Mouse (Mus musculus) small intestine, adult 2 months (tissue): ENCODE measurements around the gene Egfl8. TPM values are rescaled to one million over a fixed set of nuclear protein-coding genes. Genes with fewer than 3 reads are reported as not detected.

Experiments
- H3K27ac ChIP-seq: fragments of 200-500 bp; 2 replicates; pipeline ENCODE4 v1.5.1; 2012; ENCODE audit warnings: low read depth, low read length, control low read depth, inconsistent platforms; ENCODE audit not compliant: insufficient read depth
- H3K27me3 ChIP-seq: fragments of 200-500 bp; 2 replicates; pipeline ENCODE4 v1.6.1; 2012; ENCODE audit warnings: mild to moderate bottlenecking, moderate library complexity, low read length, inconsistent platforms; ENCODE audit not compliant: control insufficient read depth, insufficient read depth
- H3K36me3 ChIP-seq: fragments of 200-500 bp; 2 replicates; pipeline ENCODE4 v1.6.1; 2012; ENCODE audit warnings: mild to moderate bottlenecking, low read length, control low read depth, inconsistent platforms; ENCODE audit not compliant: control insufficient read depth, insufficient read depth
- H3K4me1 ChIP-seq: fragments of 200-500 bp; 2 replicates; pipeline ENCODE4 v1.6.1; 2012; ENCODE audit warnings: low read length, inconsistent platforms, mixed read lengths; ENCODE audit not compliant: control insufficient read depth, insufficient read depth, insufficient read length
- H3K4me3 ChIP-seq: fragments of 200-500 bp; 2 replicates; pipeline ENCODE4 v1.5.1; 2012; ENCODE audit warnings: low read depth, mild to moderate bottlenecking, control low read depth, inconsistent platforms, low read length, moderate library complexity
- CTCF ChIP-seq: fragments of 200-500 bp; IDR thresholded peaks from 2 replicates; pipeline ENCODE4 v1.5.1; 2012; ENCODE audit warnings: low read depth, mild to moderate bottlenecking, control low read depth, inconsistent platforms, low read length, moderate library complexity, mixed read lengths; ENCODE audit not compliant: insufficient replicate concordance, insufficient read length; ENCODE audit errors: extremely low read depth
- POLR2A ChIP-seq: fragments of 200-500 bp; IDR thresholded peaks from 2 replicates; pipeline ENCODE4 v1.6.1; 2012; ENCODE audit warnings: low read depth, mild to moderate bottlenecking, control low read depth, inconsistent platforms, low read length, moderate library complexity
- WGBS: fragments of 180-500 bp; shearing (Covaris S2); methylation state at CpG from one replicate; pipeline ENCODE4 v1.1.7; 2018; 5-methylcytosine and 5-hydroxymethylcytosine counted together
- polyA plus RNA-seq: library from polyadenylated mRNA; depleted of rRNA; stranded (reverse); fragments of >200 nt; gene quantifications from 2 replicates; pipeline ENCODE4 v1.2.3, GENCODE M21; 2012

Gene Egfl8
- polyA plus RNA-seq, 1 experiment, result 2.3 TPM

DNA sequence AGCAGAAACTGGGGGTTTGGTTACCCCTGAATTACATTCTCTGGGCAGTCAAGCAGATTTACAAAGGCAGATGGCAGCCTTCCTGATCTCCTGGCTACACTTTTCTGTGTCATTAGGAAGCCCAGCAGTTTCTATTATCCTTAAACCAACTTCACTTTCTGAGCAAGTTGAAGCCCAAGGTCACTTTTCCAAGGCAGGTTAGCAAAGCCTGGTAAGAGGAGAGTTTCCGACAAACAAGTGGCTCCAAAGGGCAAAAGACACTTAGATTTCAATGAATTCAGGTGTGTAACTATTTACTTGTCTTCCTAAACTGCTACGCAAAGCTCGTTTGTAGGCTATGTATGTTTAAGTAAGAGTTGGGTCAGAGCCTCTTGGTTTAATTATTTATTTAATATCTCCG is 27.6 kb upstream of the Egfl8 start:
- Histone ChIP-seq H3K4me1 (peaks cover 8% of the 10 kb centered on the region; the same call in 1 of the 2 replicates), H3K4me3 (no peak overlapping the region), H3K27ac (no peak overlapping the region), H3K36me3 (no peaks in the 10 kb centered on the region), H3K27me3 (no peaks in the 10 kb centered on the region)
- no peak for TF ChIP-seq CTCF
- no peak for TF ChIP-seq POLR2A
- 73% methylated on average over 4 of the region's 4 CpGs for WGBS

DNA sequence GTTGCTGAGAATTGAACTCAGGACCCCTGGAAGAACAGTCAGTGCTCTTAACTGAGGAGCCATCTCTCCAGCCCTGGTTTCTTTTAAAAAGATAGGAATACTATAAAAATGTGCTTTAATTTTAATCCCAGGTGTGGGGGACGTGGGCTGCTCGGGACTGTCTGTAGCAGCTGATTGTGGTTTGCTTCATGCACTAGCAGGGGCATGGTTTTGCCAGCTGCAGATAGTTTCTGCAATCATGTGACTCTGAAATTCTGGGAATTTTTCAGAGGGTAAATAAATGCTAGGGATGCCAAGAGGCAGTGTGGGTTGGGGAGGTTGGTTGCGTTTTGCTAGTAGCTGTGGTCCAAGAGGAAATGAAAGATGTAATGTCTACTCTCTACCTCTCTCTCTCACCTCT is 26.2 kb upstream of the Egfl8 start:
- H3K27ac ChIP-seq, result no peak overlapping the region
- no peaks in the 10 kb centered on the region for H3K27me3 ChIP-seq
- peaks cover 3% of the 10 kb centered on the region; the same call in 1 of the 2 replicates for H3K4me1 ChIP-seq
- no peaks in the 10 kb centered on the region for H3K36me3 ChIP-seq
- TF ChIP-seq POLR2A, result no peak
- no peak for TF ChIP-seq CTCF
- H3K4me3 ChIP-seq, result no peak overlapping the region
- WGBS, result 75% methylated on average over 3 of the region's 3 CpGs

DNA sequence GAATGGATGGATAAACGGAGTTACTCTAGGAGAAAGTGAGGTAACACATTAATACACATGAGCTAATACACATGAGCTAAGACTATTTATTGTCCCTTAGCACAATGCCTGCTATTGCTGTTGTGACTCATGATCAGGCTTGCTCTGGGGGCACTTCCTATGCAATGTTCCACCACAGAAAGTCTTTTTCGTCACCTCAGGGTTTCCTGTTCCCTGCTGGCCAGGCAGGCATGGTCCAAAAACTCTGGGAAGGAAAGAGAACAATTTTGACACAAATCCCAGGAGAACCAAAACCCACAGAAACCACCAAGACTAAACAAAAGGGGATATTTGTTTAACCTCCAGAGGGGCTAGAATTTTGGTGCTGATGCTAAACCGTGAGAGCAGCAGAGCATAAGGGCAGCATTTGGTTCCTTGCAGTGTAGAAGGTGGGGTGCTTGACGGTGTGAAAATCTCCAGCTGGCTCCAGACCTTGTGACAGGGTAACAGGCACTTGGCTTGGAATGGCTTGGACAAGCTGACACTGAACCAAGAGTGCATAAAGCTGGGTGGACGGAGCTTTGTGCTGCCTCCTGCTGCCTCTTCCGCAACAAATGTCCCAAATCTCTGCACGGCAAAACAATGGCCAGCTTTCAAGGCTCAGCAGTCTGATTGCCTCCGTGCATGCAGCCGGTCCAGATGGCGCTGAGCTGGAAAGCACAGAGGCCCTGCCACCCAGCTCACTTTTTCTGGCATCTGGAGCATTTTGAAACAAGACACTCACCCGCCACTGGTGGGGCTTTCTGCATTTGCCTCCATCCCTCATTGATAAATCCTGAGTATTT is 25.2 kb upstream of the Egfl8 start:
- Histone ChIP-seq H3K36me3 (no peaks in the 10 kb centered on the region), H3K4me3 (no peak overlapping the region), H3K27ac (no peak overlapping the region; the same call in 1 of the 2 replicates), H3K4me1 (no peaks in the 10 kb centered on the region; the same call in 1 of the 2 replicates), H3K27me3 (no peaks in the 10 kb centered on the region)
- WGBS, result 39% methylated on average over 11 of the region's 11 CpGs
- TF ChIP-seq POLR2A, result no peak
- TF ChIP-seq CTCF, result no peak

- Histone ChIP-seq H3K36me3 (no peaks in the 10 kb centered on the region), H3K27ac (no peak overlapping the region), H3K4me1 (no peaks in the 10 kb centered on the region), H3K27me3 (no peaks in the 10 kb centered on the region), H3K4me3 (no peak overlapping the region)
- 81% methylated on average over 7 of the region's 7 CpGs for WGBS
- TF ChIP-seq POLR2A, result no peak
- no peak for TF ChIP-seq CTCF
Observed at GRCm38 (mm10) chr17:34639461-34640255, 23.9 kb upstream of the Egfl8 start.

DNA sequence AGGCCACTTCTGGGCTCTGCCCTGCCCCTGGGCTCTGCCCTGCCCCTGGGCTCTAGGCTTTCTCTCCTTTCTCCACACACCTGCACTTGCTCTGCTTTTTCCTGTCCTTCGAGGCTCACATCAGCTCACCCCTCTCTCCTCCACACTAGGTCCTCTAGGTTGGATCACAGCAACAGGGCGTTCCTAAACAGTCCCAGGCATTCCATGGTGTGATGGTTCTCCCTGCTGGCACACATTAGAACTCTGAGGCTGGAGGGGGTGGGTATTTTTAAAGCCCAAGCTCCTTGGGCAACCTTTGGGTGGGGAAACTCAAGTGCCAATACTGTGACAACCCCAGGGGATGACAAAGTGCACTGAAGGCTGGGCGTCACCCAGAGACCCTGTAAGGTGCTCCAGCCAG is 21.7 kb upstream of the Egfl8 start:
- H3K4me1 ChIP-seq, result no peaks in the 10 kb centered on the region
- TF ChIP-seq CTCF (no peak), POLR2A (no peak)
- H3K4me3 ChIP-seq, result peak overlapping the region; percentile 10; the same call in 1 of the 2 replicates
- no peak overlapping the region for H3K27ac ChIP-seq
- 54% methylated on average over 3 of the region's 3 CpGs for WGBS
- no peaks in the 10 kb centered on the region for H3K36me3 ChIP-seq
- no peaks in the 10 kb centered on the region for H3K27me3 ChIP-seq

DNA sequence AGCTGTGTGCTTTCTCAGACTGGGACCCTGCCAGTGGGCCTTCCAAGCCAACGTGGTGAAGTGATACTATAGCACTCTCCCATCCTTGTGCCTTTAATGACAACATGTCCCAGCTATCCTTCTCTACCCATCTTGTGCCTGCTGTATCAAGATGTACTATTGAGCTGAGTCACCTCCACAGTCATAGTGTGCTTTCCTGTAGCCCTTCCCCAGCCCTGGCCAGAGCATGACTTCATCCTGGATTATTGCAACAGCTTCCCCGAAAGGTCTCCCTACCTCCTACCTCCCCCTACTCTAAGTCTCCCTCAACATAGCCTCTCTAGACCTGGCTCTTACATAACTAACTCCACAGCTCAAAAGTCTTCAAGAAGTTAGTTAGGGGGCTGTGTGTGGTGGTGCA is 19.9 kb upstream of the Egfl8 start:
- 75% methylated on average over 2 of the region's 2 CpGs for WGBS

DNA sequence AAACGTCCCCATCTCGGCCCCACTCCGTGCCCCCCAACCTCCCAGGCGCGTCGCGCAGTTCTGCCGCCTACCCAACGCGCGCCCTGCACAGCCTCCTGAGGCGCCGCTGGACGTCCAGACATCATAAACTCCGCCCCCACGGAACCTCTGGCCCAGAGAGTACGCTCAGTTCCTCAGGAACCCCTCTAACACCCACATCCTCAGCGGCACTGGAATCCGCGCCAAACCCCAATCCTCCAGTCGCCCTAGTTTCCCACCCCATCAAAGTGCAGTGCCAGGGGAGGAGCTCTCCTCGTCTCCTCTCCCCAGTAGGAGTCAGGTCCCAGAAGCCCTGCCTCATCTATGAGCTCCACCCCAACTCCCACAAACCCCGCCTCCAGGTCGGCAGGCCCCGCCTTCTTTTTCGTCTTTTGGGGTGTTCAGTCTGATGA is 16.5 kb upstream of the Egfl8 start:
- TF ChIP-seq POLR2A, result 0 out of 2 replicates have a peak, but pooled peaks have one; percentile 40
- TF ChIP-seq CTCF, result no peak
- Histone ChIP-seq H3K4me1 (peaks cover 13% of the 10 kb centered on the region), H3K27ac (peak overlapping the region; percentile 1), H3K27me3 (peaks cover 14% of the 10 kb centered on the region), H3K4me3 (peak overlapping the region; percentile 50), H3K36me3 (no peaks in the 10 kb centered on the region)
- WGBS, result 2% methylated on average over 26 of the region's 26 CpGs

More for the DNA sequence above, 19.9 kb upstream of the Egfl8 start:
- peaks cover 8% of the 10 kb centered on the region for H3K27me3 ChIP-seq
- H3K36me3 ChIP-seq, result no peaks in the 10 kb centered on the region
- TF ChIP-seq POLR2A, result no peak
- no peak for TF ChIP-seq CTCF
- peaks cover 11% of the 10 kb centered on the region for H3K4me1 ChIP-seq
- H3K4me3 ChIP-seq, result no peak overlapping the region
- H3K27ac ChIP-seq, result no peak overlapping the region
